Mouse (Mus musculus) adrenal gland (tissue): ENCODE results near the gene Gm10160.
"Not testable (repeated sequence)": the region's sequence is repeated elsewhere in the genome, so short reads cannot be mapped to it uniquely, and the experiment has no call there.

Experiments used
- intact Hi-C: fragments of 180-260 bp; cut with DNase I; formaldehyde crosslinking; loops from one replicate; pipeline ENCODE4 v1.15.1; 2025

Gm10160 gene

GRCm38 (mm10) chr7:81858968-81859721 is 3.6 kb upstream of the Gm10160 start, which contains the start of gene Tm6sf1:
Gene Tm6sf1 (plus strand): TSS chr7:81859001.
- intact Hi-C loops = no loop called here

DNA sequence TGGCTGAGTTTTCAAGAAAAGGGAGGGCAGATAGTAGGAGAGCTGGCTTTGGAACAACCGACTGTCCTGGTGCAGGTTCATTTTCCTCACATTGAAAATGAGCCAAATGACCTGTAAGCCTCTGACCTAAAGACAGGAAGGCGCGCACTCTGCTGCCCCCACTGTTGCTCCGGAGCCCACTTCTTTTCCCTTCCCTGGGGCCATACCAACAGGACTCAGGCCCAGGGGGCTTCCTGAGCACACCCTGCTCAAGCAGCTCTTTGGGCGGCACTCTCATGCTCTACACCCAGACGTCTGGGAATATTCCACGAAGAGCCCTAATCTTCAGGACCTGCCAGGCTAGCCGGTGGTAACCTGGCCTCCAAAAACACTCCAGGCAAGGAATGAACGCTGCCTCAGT is 2.6 kb upstream of the Gm10160 start:
- intact Hi-C loops = no loop called here

DNA sequence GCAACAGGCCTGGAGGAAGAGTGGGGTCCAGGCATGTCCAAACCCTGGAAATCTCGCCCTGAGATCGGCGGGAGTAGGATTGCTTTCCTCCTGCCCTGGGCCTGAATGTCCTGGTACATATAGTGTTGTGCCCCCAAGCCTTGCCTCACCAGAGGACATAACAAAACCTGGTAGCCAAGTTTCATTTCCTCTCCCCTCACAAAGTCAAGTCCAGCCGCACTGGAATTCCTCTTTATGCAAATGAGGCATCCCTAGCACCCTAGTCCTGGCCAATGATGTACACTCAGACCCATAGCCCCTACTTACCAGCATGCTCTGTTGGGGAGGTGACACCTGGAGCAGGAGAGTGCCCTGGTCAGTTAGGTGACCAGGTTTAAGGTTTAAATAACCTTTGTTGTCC is 627 bp upstream of the Gm10160 start:
- intact Hi-C loops = no loop called here

DNA sequence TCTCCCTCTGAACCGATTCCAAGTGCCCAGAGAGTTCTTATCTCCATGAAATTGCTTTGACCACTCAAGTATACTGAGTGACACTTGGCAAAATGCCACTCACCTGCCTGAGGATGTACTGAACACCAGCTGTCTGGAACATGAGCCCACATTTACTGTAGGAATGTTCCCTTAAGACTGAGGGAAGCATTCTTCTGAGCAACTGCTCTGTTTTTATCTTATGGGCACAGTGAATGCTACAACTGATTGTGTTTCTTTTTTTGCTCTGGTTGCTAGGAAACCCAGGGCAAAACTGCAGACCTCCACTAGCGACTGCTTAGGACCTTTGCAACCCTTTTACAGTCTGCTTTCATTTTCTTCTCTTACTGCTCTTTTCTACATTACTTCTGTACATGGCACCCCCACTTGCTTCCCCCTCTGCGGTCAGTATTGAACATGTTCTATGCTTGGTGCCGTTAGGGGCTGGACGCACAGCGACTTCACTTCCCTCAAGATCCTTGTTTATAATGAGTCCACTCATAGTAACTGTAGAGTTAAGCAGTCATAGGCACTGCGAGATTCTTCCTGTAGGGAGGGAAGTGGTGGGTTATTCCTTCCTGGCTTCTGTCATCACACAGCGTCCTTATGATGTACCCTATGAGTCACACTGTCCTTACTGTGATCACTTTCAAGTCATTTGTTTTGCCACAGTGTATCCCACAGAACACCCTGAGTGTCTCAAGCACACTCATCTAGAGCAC is 856 bp downstream of the Gm10160 start:
- intact Hi-C loops = no loop called here

GRCm38 (mm10) chr7:81851706-81852105 is 3.9 kb downstream of the Gm10160 start:
- intact Hi-C loops = no loop called here

DNA sequence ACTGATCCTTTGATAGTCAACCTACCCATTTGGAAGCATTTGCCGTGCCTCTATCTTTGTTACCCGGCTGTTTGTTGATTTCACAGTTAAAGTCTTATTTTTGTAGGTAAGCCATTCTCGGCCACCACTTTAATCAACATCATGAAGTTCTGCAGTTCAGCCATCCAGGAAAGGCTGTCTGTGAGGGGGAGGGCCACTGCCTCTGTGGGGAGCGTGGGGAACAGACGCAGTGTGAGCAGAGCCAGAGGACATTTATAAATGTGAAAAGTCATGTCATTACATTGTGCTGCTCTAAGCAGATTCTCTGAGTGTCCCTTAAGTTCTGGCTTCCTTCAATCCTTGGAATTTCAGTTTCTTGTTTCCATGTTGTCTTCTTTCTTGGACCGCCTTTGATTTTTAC is 5.4 kb downstream of the Gm10160 start:
- intact Hi-C loops = no loop called here

GRCm38 (mm10) chr7:81849633-81850032 is 6.0 kb downstream of the Gm10160 start:
- intact Hi-C loops = no loop called here

GRCm38 (mm10) chr7:81849214-81849613 is 6.4 kb downstream of the Gm10160 start:
- intact Hi-C loops = no loop called here

GRCm38 (mm10) chr7:81847777-81848176 is 7.8 kb downstream of the Gm10160 start:
- intact Hi-C loops = no loop called here

GRCm38 (mm10) chr7:81847010-81847409 is 8.6 kb downstream of the Gm10160 start:
- intact Hi-C loops = no loop called here

DNA sequence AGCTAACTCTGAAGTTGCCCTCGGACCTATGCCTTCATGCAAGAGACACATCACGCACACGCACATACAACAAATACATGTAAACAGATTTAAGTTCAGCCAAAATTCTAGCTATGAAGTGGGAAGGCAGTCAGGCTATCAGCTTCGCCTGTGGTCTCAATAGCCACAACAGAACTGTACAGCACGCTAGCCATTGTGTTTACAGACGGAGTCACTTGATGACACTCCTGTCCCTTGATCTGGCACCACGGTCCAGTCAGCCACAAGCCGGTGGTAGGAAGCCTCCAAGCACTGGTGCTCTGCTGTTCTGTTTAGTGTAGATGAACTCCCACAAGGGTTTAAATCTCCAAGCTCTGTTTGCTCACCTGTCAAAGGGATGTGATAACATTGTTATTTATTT is 9.6 kb downstream of the Gm10160 start:
- intact Hi-C loops = no loop called here

- intact Hi-C loops = no loop called here
These were observed 10.3 kb downstream of the Gm10160 start for GRCm38 (mm10) chr7:81845313-81845712.

- intact Hi-C loops = no loop called here
These were observed 10.8 kb downstream of the Gm10160 start for GRCm38 (mm10) chr7:81844801-81845200.

DNA sequence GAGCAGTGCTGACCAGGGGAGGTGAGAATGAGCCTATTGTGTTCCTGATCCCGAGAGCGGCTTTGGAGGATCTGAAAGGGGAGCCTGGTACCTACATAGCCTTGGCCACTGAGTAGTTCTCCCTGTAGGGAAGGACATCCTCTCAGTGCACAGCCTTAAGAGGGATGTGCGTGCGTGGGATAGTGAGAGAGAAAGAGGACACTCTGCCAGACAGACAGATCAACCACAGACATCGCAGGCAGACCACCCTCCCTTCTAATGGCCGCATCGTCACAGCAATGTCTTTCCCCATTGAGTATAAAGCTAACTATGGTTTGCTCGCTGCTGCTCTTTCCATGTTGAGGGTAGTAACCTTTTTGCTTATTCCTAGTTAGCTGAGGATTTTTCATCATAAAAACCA is 11.7 kb downstream of the Gm10160 start:
- intact Hi-C loops = no loop called here

DNA sequence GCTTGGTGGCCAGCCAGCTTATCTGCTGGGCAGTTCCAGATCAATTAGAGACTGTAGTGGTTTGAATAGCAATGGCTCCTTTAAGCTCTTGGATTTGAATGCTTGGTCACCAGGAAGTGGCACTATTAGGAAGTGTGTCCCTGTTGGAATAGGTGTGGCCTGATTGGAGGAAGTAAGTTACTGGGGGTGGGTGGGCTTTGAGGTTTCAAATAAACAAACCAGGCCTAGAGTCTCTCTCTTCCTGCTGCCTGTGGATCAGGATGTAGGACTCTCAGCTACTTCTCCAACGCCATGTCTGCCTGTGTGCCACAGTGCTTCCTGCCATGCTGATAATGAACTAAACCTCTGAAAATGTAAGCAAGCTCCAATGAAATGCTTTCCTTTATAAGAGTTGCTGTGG is 12.6 kb downstream of the Gm10160 start:
- intact Hi-C loops = no loop called here

- intact Hi-C loops = no loop called here
These were observed 13.5 kb downstream of the Gm10160 start for GRCm38 (mm10) chr7:81842141-81842540.

DNA sequence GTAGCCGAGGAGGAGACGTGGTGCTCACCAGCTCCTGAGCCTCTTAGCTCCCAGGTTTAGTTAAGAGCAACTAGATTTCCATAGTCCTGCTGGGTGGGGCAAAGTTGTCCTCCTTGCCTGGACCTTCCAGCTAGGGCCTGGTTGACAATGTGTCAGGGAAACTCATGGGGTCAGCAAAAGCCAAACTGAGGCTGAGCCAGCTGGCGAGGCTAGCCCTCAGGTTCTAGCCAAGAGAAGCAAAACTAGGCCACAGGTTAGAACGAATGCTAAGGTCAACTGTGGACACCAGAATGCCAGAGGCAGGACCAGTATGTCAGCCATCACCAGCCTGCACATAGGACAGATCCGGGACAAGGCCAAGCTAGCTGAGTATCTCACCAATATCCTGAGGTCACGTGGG is 14.2 kb downstream of the Gm10160 start:
- intact Hi-C loops = no loop called here

- intact Hi-C loops = no loop called here
These were observed 14.9 kb downstream of the Gm10160 start for GRCm38 (mm10) chr7:81840661-81841181.

- intact Hi-C loops = no loop called here
These were observed 15.8 kb downstream of the Gm10160 start for GRCm38 (mm10) chr7:81839746-81840145.

DNA sequence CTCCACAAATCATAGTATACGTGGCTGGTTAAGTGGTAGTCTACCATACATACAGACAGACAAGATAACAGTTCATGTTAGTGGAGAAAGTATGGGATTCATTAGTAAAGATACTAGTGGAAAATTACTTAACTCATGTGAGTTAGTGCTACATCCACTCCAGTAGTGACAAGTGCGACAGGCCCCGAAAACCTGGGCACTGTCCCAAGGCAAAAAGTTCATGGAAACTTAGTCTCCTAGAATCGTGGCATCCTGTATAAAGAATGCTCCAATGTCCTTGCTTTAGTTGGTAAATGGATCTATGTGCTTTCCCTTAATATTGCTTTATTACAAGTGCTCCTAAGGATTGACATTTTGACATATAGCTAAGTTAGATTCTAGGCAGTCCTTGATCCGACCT is 17.8 kb downstream of the Gm10160 start:
- intact Hi-C loops = not testable (repeated sequence)

DNA sequence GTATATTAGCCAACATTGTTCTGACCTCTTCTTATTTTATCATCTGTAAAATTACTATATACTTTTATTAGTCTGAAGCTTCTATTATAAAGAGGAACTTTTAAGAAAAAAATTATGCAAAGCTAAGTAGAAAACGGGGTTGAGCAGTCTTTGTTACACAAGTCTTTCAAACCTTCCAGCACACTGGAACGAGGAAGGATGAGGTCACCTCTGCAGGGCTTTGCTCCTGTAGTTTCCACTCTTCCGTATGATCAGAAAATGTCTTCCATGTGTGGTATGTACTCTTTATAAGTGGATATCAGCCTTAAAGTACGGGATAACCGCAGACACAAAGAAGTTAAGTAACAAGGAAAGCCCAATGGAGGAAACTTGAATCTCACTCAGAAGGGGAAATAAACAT is 20.2 kb downstream of the Gm10160 start:
- intact Hi-C loops = no loop called here

DNA sequence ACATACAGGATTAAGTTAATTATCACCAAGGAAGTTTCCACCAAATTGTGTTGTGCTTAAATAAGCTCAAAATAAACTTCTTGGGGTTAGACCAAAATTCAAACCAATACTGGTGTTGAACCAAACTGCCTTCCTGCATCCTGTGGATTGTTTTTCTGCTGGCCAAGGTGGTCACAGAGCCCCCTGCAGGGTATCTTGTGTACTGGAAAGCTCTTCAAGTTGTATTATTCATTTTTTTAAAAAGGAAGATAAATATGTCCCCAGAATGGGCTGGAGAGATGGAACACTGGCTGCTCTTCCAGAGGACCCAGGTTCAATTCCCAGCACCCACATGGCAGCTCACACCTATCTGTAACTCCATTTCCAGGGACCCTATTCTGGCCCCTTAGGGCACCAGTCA is 20.7 kb downstream of the Gm10160 start:
- intact Hi-C loops = no loop called here
